Mouse (Mus musculus) lung, embryonic 16.5 days (tissue): ENCODE measurements around the gene Tmem170. TPM values are rescaled to one million over a fixed set of nuclear protein-coding genes. Genes with fewer than 3 reads are reported as not detected.
A peak's percentile ranks its signal among the peaks of the same experiment; 100 is the strongest.

Source experiments
- ATAC-seq: fragments of 200-750 bp; cut with Nextera tagmentation; 2 replicates; pipeline ENCODE4 v1.8.0; 2017; ENCODE audit warnings: low read depth, mild to moderate bottlenecking, moderate library complexity
- H3K27ac ChIP-seq: fragments of 300-500 bp; sonication (generic); 2 replicates; pipeline ENCODE4 v1.5.1; 2014; ENCODE audit warnings: mild to moderate bottlenecking, control low read depth, low read length
- H3K27me3 ChIP-seq: fragments of 300-500 bp; sonication (generic); 2 replicates; pipeline ENCODE4 v1.6.1; 2014; ENCODE audit warnings: low read depth, low read length, mixed read lengths; ENCODE audit not compliant: control insufficient read depth, insufficient read depth
- H3K36me3 ChIP-seq: fragments of 300-500 bp; sonication (generic); 2 replicates; pipeline ENCODE4 v1.6.1; 2014; ENCODE audit warnings: low read length; ENCODE audit not compliant: control insufficient read depth, insufficient read depth
- H3K4me1 ChIP-seq: fragments of 300-500 bp; sonication (generic); replicated peaks from 2 replicates; pipeline ENCODE4 v1.6.1; 2014; ENCODE audit warnings: low read length, mixed read lengths; ENCODE audit not compliant: control insufficient read depth, insufficient read depth
- H3K4me2 ChIP-seq: fragments of 300-500 bp; sonication (generic); 2 replicates; pipeline ENCODE4 v1.6.1; 2014; ENCODE audit warnings: low read depth, low read length, control low read depth
- H3K4me3 ChIP-seq: fragments of 300-500 bp; sonication (generic); 2 replicates; pipeline ENCODE4 v1.5.1; 2014; ENCODE audit warnings: mild to moderate bottlenecking, low read length, control low read depth
- H3K9ac ChIP-seq: fragments of 300-500 bp; sonication (generic); 2 replicates; pipeline ENCODE4 v1.6.1; 2014; ENCODE audit warnings: low read length, control low read depth
- H3K9me3 ChIP-seq: fragments of 300-500 bp; sonication (generic); 2 replicates; pipeline ENCODE4 v1.6.1; 2016; ENCODE audit warnings: low read length; ENCODE audit not compliant: control insufficient read depth
- WGBS: fragments of 180-500 bp; shearing (Covaris S2); extraction: QIAGEN DNeasy Blood & Tissue Kit; methylation state at CpG from one replicate; pipeline ENCODE4 v1.1.7; 2014; 5-methylcytosine and 5-hydroxymethylcytosine counted together
- polyA plus RNA-seq: library from polyadenylated mRNA; unstranded; fragments of >200 nt; fragmentation: Nextera tagmentation; extraction: Ambion mirVana; gene quantifications from 2 replicates; pipeline ENCODE4 v1.2.1, GENCODE M21; 2015

The Tmem170 gene
- polyA plus RNA-seq = 10.1 and 10.9 TPM in 2 replicates

- peak within 1 kb of the TSS; percentile 86 for H3K9ac ChIP-seq
- no peaks in the 10 kb centered on the region for H3K36me3 ChIP-seq
- ATAC-seq = peak; percentile 99
- no peaks in the 10 kb centered on the region for H3K27me3 ChIP-seq
- H3K9me3 ChIP-seq = no peaks in the 10 kb centered on the region
- peaks cover 6% of the 10 kb centered on the region; the same call in 1 of the 2 replicates for H3K4me1 ChIP-seq
- H3K4me2 ChIP-seq = peak within 1 kb of the TSS; percentile 87
- under 1% methylated on average over 43 of the region's 53 CpGs for WGBS
- H3K4me3 ChIP-seq = peak within 1 kb of the TSS; percentile 86
- H3K27ac ChIP-seq = peak within 1 kb of the TSS; percentile 80
Observed at GRCm38 (mm10) chr8:111876355-111876948, at the start of gene Tmem170. Tmem170 (minus strand) TSS chr8:111876750.

- Histone ChIP-seq H3K9ac (no peak overlapping the region), H3K27ac (no peak overlapping the region), H3K27me3 (no peaks in the 10 kb centered on the region), H3K9me3 (no peaks in the 10 kb centered on the region), H3K4me3 (no peak overlapping the region), H3K4me2 (no peak overlapping the region), H3K4me1 (peaks cover 3% of the 10 kb centered on the region; the same call in 1 of the 2 replicates), H3K36me3 (no peaks in the 10 kb centered on the region)
- 62% methylated on average over 7 of the region's 7 CpGs for WGBS
- ATAC-seq = no peak
Observed at GRCm38 (mm10) chr8:111924976-111925375, 48.4 kb upstream of the Tmem170 start.

- Histone ChIP-seq H3K36me3 (0 out of 2 replicates have a peak, but pooled peaks cover 2% of the 10 kb centered on the region), H3K9me3 (no peaks in the 10 kb centered on the region), H3K9ac (0 out of 2 replicates have a peak overlapping the region, but pooled peaks have one; percentile 43), H3K4me1 (peaks cover 3% of the 10 kb centered on the region; the same call in 1 of the 2 replicates), H3K27ac (no peak overlapping the region), H3K4me3 (peak overlapping the region; percentile 15; the same call in 1 of the 2 replicates), H3K27me3 (no peaks in the 10 kb centered on the region), H3K4me2 (peak overlapping the region; percentile 31)
- peak; percentile 59; the same call in 1 of the 2 replicates for ATAC-seq
- WGBS = 17% methylated on average over 10 of the region's 10 CpGs
Observed at GRCm38 (mm10) chr8:111923383-111923804, 46.8 kb upstream of the Tmem170 start.

GRCm38 (mm10) chr8:111920971-111921370 lies 44.4 kb upstream of the Tmem170 start:
- no peak overlapping the region for H3K27ac ChIP-seq
- H3K36me3 ChIP-seq = 0 out of 2 replicates have a peak, but pooled peaks cover 4% of the 10 kb centered on the region
- no peak for ATAC-seq
- no peaks in the 10 kb centered on the region for H3K9me3 ChIP-seq
- H3K4me2 ChIP-seq = no peak overlapping the region
- no peak overlapping the region for H3K9ac ChIP-seq
- no peaks in the 10 kb centered on the region for H3K27me3 ChIP-seq
- H3K4me1 ChIP-seq = peaks cover 3% of the 10 kb centered on the region; the same call in 1 of the 2 replicates
- H3K4me3 ChIP-seq = no peak overlapping the region
- 69% methylated on average over 4 of the region's 4 CpGs for WGBS

- 83% methylated on average over 2 of the region's 2 CpGs for WGBS
- 0 out of 2 replicates have a peak, but pooled peaks cover 4% of the 10 kb centered on the region for H3K36me3 ChIP-seq
- H3K4me2 ChIP-seq = no peak overlapping the region
- H3K4me3 ChIP-seq = no peak overlapping the region
- H3K9ac ChIP-seq = no peak overlapping the region
- no peaks in the 10 kb centered on the region for H3K9me3 ChIP-seq
- ATAC-seq = no peak
- H3K4me1 ChIP-seq = peaks cover 3% of the 10 kb centered on the region; the same call in 1 of the 2 replicates
- H3K27me3 ChIP-seq = no peaks in the 10 kb centered on the region
- no peak overlapping the region for H3K27ac ChIP-seq
Observed at GRCm38 (mm10) chr8:111919663-111920062, 43.1 kb upstream of the Tmem170 start.

- Histone ChIP-seq H3K36me3 (no peaks in the 10 kb centered on the region), H3K9ac (no peak overlapping the region), H3K9me3 (no peaks in the 10 kb centered on the region), H3K27me3 (peaks cover 11% of the 10 kb centered on the region), H3K4me3 (no peak overlapping the region), H3K27ac (no peak overlapping the region), H3K4me1 (peaks cover 2% of the 10 kb centered on the region; the same call in 1 of the 2 replicates), H3K4me2 (no peak overlapping the region)
- WGBS = 46% methylated on average over 12 of the region's 12 CpGs
- peak; percentile 53; the same call in 1 of the 2 replicates for ATAC-seq
Observed at GRCm38 (mm10) chr8:111912860-111913432, 36.4 kb upstream of the Tmem170 start.

- H3K4me2 ChIP-seq = no peak overlapping the region
- WGBS = 55% methylated on average over 7 of the region's 7 CpGs
- H3K4me3 ChIP-seq = no peak overlapping the region
- H3K36me3 ChIP-seq = no peaks in the 10 kb centered on the region
- no peaks in the 10 kb centered on the region for H3K9me3 ChIP-seq
- peaks cover 11% of the 10 kb centered on the region for H3K27me3 ChIP-seq
- H3K4me1 ChIP-seq = peaks cover 4% of the 10 kb centered on the region; the same call in 1 of the 2 replicates
- no peak for ATAC-seq
- H3K9ac ChIP-seq = no peak overlapping the region
- no peak overlapping the region for H3K27ac ChIP-seq
Observed at GRCm38 (mm10) chr8:111911572-111911971, 35.0 kb upstream of the Tmem170 start.

GRCm38 (mm10) chr8:111909621-111910450 lies 33.3 kb upstream of the Tmem170 start, which contains the start of gene Chst5:
Chst5 (minus strand) TSS chr8:111910447.
- peak; percentile 67; the same call in 1 of the 2 replicates for ATAC-seq
- Histone ChIP-seq H3K4me2 (peak within 1 kb of the TSS; percentile 59), H3K27me3 (peaks cover 11% of the 10 kb centered on the region), H3K36me3 (no peaks in the 10 kb centered on the region), H3K9ac (peak within 1 kb of the TSS; percentile 66), H3K4me1 (peaks cover 4% of the 10 kb centered on the region; the same call in 1 of the 2 replicates), H3K9me3 (no peaks in the 10 kb centered on the region), H3K27ac (no peak within 1 kb of the TSS), H3K4me3 (peak within 1 kb of the TSS; percentile 47)
- 4% methylated on average over 47 of the region's 47 CpGs for WGBS
